Mouse (Mus musculus) cortical plate, adult 2 months (tissue): ENCODE data around the gene Tsc2. TPM values are rescaled to one million over a fixed set of nuclear protein-coding genes. Genes with fewer than 3 reads are reported as not detected.

Experiments used
- H3K27ac ChIP-seq: fragments of 200-500 bp; 2 replicates; pipeline ENCODE4 v1.5.1; 2012; ENCODE audit warnings: low read length, control low read depth, inconsistent platforms; ENCODE audit not compliant: insufficient read depth
- H3K4me1 ChIP-seq: fragments of 200-500 bp; 2 replicates; pipeline ENCODE4 v1.6.1; 2011; ENCODE audit warnings: low read length; ENCODE audit not compliant: control insufficient read depth, insufficient read depth
- H3K4me3 ChIP-seq: fragments of 200-500 bp; 2 replicates; pipeline ENCODE4 v1.5.1; 2011; ENCODE audit warnings: mild to moderate bottlenecking, low read length, control low read depth; ENCODE audit not compliant: insufficient read depth
- CTCF ChIP-seq: fragments of 200-500 bp; IDR thresholded peaks from 2 replicates; pipeline ENCODE4 v1.5.1; 2011; ENCODE audit warnings: mild to moderate bottlenecking, control low read depth, low read length; ENCODE audit not compliant: insufficient read depth; ENCODE audit errors: extremely low read depth
- POLR2A ChIP-seq: fragments of 200-500 bp; IDR thresholded peaks from 2 replicates; pipeline ENCODE4 v1.6.1; 2011; ENCODE audit warnings: mild to moderate bottlenecking, low read length, control low read depth; ENCODE audit not compliant: insufficient read depth; ENCODE audit errors: extremely low read depth
- polyA plus RNA-seq: library from polyadenylated mRNA; depleted of rRNA; stranded (reverse); fragments of >200 nt; gene quantifications from 2 replicates; pipeline ENCODE4 v1.2.3, GENCODE M21; 2012

The Tsc2 gene
- polyA plus RNA-seq, 1 experiment: 163 TPM

DNA sequence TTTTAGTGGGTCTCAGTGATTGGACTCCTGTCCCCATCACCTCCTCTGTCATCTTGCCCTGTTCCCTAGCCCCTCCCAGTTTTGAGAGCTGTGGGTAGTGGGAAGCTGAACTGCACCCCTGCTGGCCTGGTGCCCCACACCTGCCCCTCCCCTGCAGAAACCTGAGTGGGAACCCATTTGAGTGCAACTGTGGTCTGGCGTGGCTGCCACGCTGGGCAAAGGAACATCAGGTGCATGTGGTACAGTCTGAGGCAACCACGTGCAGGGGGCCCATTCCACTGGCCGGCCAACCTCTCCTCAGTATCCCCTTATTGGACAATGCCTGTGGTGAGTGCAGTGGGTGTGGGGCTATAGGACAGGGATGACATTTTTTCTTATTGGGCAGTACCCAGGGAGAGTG, 68.0 kb downstream of the Tsc2 start:
- TF ChIP-seq POLR2A (no peak), CTCF (no peak)
- Histone ChIP-seq H3K4me3 (no peak overlapping the region), H3K27ac (no peak overlapping the region), H3K4me1 (peaks cover 3% of the 10 kb centered on the region)

DNA sequence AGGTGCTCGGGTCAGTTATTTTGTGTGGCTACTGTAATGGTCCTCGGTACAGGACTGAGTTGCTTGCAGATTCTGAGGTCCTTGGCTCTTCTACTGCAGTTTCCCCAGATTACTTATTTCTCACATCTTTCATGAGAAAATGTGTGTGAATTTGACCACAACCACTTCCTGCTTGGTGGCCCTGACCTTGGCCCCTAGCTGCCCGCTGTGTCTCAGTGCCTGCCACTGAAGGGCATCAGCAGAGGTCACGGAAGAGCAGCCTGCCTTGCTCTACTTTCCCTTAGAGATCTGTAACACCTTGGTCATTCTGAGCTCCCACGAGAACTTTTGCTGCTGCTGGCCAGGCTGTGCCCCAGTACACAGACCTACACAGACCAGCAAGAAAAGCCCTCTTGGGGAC, 68.8 kb downstream of the Tsc2 start:
- no peak for TF ChIP-seq POLR2A
- no peak for TF ChIP-seq CTCF
- no peak overlapping the region for H3K27ac ChIP-seq
- no peak overlapping the region for H3K4me3 ChIP-seq
- H3K4me1 ChIP-seq: peaks cover 6% of the 10 kb centered on the region

DNA sequence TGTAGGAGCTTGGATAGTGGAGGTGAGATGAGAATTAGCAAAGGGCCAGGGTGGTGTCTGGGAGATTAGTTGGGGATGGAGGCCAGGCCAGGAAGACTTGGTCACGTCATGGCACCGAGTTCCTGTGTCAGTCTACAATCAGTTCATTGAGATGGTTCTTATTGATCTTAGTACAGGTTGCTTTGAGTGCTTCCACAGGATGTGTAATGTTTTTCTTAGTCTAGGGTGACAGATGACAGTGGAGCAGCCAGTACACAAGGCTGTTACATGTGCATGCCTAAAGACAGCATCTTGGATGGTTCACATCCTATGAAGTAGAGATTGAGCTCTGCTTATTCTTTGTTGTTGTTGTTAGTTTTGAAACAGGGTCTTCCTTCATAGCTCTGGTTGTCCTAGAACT, 70.8 kb downstream of the Tsc2 start:
- TF ChIP-seq CTCF: no peak
- no peak for TF ChIP-seq POLR2A

DNA sequence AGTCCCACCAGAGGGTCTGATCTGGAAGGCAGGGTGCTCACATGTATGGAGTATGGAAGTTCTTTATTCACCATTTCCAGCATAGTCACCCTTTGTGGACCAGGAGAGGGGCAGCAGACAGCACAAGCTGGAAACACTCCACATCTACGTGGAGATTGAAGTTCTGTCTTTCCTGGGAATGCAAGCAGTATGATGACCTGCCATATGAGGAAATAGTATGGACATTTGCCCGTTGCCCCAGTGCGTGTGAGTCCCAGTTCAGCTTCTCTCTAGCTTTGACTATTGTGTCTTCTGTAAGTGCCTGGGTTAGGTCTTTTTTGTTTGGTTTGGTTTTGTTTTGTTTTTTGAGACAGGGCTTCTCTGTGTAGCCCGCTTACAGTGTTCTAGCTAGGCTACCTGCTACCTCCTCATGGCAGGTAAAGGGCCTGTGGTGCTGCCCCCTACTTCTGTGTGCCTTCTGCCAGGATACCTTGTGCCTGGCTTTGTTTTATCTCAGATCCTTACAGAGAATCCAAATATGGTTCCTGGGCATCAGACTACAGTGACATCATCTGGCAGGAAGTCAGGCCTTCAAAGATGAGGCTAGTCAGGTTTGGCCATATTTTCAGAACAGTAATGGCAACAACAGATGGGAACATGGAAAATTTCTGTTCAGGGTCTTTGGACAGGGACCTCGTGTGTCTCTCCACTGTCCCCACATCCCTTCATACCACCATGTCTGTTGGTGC, 72.0 kb downstream of the Tsc2 start:
- no peak overlapping the region for H3K4me3 ChIP-seq
- peaks cover 12% of the 10 kb centered on the region for H3K4me1 ChIP-seq
- no peak for TF ChIP-seq POLR2A
- no peak for TF ChIP-seq CTCF
- no peak overlapping the region for H3K27ac ChIP-seq

More for the DNA sequence above, 70.8 kb downstream of the Tsc2 start:
- no peak overlapping the region for H3K4me3 ChIP-seq
- no peak overlapping the region for H3K27ac ChIP-seq
- peaks cover 12% of the 10 kb centered on the region for H3K4me1 ChIP-seq

DNA sequence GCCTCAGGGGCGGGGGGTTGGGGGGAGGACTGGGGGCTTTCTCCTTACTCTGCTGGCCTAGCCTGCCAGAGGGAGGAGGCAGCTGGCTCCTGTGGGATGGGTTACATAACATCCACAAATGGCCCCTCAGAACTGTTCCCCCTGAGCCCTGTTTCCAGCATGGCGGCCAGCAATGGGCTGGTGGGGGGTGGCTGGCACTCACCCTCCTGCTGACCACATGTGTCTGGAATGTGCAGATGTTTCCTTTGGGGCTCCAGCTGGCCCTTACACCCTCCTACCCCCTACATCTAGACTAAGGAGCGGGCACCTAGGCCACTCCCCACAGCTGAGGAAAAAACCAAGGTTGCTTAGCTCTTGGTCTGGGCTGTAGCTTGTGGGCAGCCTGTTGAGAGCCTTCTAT, 73.3 kb downstream of the Tsc2 start:
- Histone ChIP-seq H3K4me3 (no peak overlapping the region), H3K27ac (peak overlapping the region; percentile 97), H3K4me1 (peaks cover 15% of the 10 kb centered on the region)
- TF ChIP-seq CTCF: no peak
- no peak for TF ChIP-seq POLR2A

DNA sequence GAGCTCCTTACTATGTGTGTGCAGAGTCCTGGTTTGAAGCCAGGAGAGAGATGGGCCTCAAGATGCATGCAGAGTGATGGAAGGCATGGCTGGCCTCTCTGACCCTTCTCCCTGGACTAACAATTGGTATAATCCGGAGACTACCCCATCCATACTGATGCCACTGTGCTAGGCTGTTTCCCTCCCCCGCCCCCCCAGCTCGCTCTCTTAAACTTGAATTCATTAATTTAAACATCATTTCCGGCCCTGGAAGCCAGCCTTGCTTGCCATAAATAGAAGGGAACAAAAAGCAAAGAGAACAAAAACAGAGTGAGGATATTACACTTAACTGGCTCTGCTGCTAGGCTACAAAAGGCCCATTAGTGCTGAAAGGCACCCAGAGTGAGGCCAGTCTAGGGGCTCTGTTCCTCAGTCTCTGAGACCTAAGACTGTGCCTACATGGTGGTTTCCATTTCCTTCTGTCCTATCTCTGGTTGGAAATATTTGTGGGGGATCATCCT, 73.8 kb downstream of the Tsc2 start:
- Histone ChIP-seq H3K4me1 (peaks cover 15% of the 10 kb centered on the region), H3K4me3 (no peak overlapping the region), H3K27ac (peak overlapping the region; percentile 8; the same call in 1 of the 2 replicates)
- TF ChIP-seq POLR2A: no peak
- TF ChIP-seq CTCF: no peak

DNA sequence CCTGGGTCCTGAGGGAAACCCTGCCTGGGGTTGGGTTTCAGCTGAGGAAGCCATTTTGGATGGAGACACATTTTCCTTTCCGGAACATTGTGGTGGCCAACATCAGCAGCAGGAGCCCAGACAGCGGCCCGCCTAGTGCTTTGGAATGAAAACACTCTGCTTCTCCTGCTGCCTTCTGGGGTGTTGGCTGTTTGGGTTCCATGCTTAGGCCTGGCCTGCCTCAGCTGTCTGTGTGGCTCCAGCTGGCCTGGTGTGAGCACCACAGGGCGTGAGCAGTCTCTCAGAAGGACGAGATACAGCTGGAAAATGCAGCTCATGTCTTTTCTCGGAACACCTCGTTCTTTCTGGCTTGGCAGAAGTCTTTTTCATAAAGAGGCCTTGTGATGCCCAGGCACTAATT, 75.3 kb downstream of the Tsc2 start:
- no peak overlapping the region for H3K27ac ChIP-seq

DNA sequence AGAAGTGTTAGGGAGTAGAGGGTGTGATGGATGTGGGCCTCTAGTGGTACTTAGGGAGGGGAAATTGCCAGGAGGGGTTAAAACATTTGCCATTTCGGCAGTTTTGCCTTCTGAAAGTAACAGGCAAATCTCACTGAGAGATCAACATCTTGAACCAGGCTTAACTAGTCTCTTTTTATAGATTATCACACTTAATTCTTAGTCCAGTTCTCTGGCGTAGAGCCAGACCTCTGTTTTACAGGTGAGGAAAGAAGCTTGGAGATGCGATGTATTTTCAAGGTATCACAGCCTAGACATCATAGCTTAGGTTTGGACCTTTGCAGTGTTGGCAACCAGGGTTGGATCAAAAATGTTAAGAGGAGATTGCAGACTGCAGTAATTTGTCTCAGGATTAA, 81.4 kb downstream of the Tsc2 start:
- Histone ChIP-seq H3K27ac (no peak overlapping the region), H3K4me1 (peaks cover 9% of the 10 kb centered on the region), H3K4me3 (peak overlapping the region; percentile 97)
- no peak for TF ChIP-seq CTCF
- TF ChIP-seq POLR2A: no peak

More for the DNA sequence above, 75.3 kb downstream of the Tsc2 start:
- Histone ChIP-seq H3K4me1 (peaks cover 20% of the 10 kb centered on the region), H3K4me3 (no peak overlapping the region)
- TF ChIP-seq POLR2A (no peak), CTCF (no peak)

DNA sequence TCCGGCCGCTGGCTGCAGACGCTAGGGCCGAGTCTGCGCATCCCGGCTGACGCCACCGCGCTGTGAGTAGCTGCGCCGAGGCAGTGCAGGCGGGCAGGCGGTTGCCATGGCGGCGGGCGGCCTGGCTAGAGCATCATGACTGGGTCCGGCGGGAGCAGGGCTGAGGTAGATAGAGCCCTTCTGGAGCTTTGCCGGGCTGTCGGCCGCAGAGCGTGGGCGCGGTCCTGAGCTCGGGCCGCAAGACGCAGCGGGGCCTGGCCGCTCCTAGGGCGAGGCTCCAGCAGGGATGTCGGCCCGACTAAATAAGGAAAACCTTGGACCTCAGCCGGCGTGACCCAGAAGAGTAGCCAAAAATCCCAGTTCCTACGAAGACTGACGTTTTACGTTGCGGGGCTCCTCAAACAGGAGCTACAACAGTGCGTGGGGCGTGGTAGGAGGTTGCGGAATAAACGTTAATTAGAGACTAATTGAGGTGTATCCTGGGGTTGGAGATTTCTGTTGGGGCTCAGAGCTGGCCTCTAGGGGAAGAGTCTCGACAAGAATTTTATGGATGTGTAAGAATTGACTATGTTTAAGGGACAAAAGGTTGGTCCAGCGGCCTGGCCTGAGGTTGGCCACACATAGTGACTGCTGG, 81.9 kb downstream of the Tsc2 start:
- Histone ChIP-seq H3K27ac (peak overlapping the region; percentile 99), H3K4me1 (peaks cover 9% of the 10 kb centered on the region), H3K4me3 (peak overlapping the region; percentile 97)
- TF ChIP-seq CTCF (no peak), POLR2A (peak; percentile 20; the same call in 1 of the 2 replicates)
